Mouse (Mus musculus) thymus, postnatal 25 days (tissue): ENCODE results near the gene Cfap77.

Experiments
- DNase-seq: peaks from one replicate; pipeline ENCODE4 v3.0.0; 2022

The Cfap77 gene

GRCm38 (mm10) chr2:28917518-28918361 lies 137.1 kb downstream of the Cfap77 start:
- DNase-seq: no peak

GRCm38 (mm10) chr2:28917156-28917517 lies 137.7 kb downstream of the Cfap77 start:
- DNase-seq: no peak

- no peak for DNase-seq
These were observed 138.4 kb downstream of the Cfap77 start, which contains the start of gene Barhl1 for GRCm38 (mm10) chr2:28916513-28916865. Gene Barhl1 (minus strand): TSS chr2:28916668.

GRCm38 (mm10) chr2:28915768-28916512 lies 138.9 kb downstream of the Cfap77 start:
- peak; percentile 92 for DNase-seq

- DNase-seq: no peak
These were observed 139.6 kb downstream of the Cfap77 start for GRCm38 (mm10) chr2:28915104-28915738.

GRCm38 (mm10) chr2:28914121-28914520 lies 140.7 kb downstream of the Cfap77 start:
- DNase-seq: no peak

- DNase-seq: no peak
These were observed 141.9 kb downstream of the Cfap77 start for GRCm38 (mm10) chr2:28912961-28913360.

GRCm38 (mm10) chr2:28912039-28912700 lies 142.7 kb downstream of the Cfap77 start:
- DNase-seq: no peak

- no peak for DNase-seq
These were observed 143.4 kb downstream of the Cfap77 start for GRCm38 (mm10) chr2:28911331-28912038.

- no peak for DNase-seq
These were observed 144.0 kb downstream of the Cfap77 start for GRCm38 (mm10) chr2:28910877-28911276.

GRCm38 (mm10) chr2:28909818-28910710 lies 144.8 kb downstream of the Cfap77 start:
- DNase-seq: no peak

- DNase-seq: no peak
These were observed 145.6 kb downstream of the Cfap77 start for GRCm38 (mm10) chr2:28909186-28909817.

- no peak for DNase-seq
These were observed 146.3 kb downstream of the Cfap77 start for GRCm38 (mm10) chr2:28908389-28909153.

- no peak for DNase-seq
These were observed 147.0 kb downstream of the Cfap77 start for GRCm38 (mm10) chr2:28907691-28908388.

GRCm38 (mm10) chr2:28905561-28905960 lies 149.3 kb downstream of the Cfap77 start:
- no peak for DNase-seq

GRCm38 (mm10) chr2:28904786-28905185 lies 150.1 kb downstream of the Cfap77 start:
- no peak for DNase-seq

- DNase-seq: no peak
These were observed 151.0 kb downstream of the Cfap77 start for GRCm38 (mm10) chr2:28903871-28904270.

- no peak for DNase-seq
These were observed 152.6 kb downstream of the Cfap77 start for GRCm38 (mm10) chr2:28902291-28902690.

- no peak for DNase-seq
These were observed 157.4 kb downstream of the Cfap77 start for GRCm38 (mm10) chr2:28897340-28897899.
